Mouse (Mus musculus) lung, postnatal 0 days (tissue): ENCODE results near the gene Mnat1.

Experiments
- CTCF ChIP-seq: IDR thresholded peaks from 2 replicates; pipeline ENCODE4 v1.5.1; 2016; ENCODE audit warnings: antibody characterized with exemption, mild to moderate bottlenecking
- EP300 ChIP-seq: IDR thresholded peaks from 2 replicates; pipeline ENCODE4 v1.6.1; 2016; ENCODE audit warnings: antibody characterized with exemption, mild to moderate bottlenecking, control low read depth

- TF ChIP-seq CTCF (peak; percentile 28; the same call in 1 of the 2 replicates), EP300 (no peak)
Observed at GRCm38 (mm10) chr12:73218632-73219031, 95.1 kb downstream of the Mnat1 start.
